Mouse (Mus musculus) lung, postnatal 0 days (tissue): ENCODE results near the gene Fank1.

ENCODE experiments used
- CTCF ChIP-seq: IDR thresholded peaks from 2 replicates; pipeline ENCODE4 v1.5.1; 2016; ENCODE audit warnings: antibody characterized with exemption, mild to moderate bottlenecking
- EP300 ChIP-seq: IDR thresholded peaks from 2 replicates; pipeline ENCODE4 v1.6.1; 2016; ENCODE audit warnings: antibody characterized with exemption, mild to moderate bottlenecking, control low read depth

DNA sequence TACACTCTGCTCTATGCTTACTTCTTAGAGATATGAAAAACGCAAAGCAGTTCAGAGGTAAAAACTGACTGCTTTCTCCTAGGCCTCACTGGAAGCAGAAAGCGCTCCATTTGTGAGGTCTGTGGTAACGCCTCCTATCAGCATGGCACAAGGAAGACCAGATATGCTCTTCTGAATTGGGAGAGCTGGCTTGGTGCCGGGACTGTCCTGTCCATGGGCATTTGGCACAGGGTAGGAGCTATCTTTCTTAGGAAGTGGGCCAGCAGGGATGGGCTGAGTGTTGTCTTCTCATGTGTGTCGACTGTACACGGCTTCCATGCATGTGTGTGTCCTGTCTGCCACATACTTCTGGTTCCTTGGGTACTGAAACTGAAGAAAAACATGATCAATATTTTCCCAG, 85.6 kb downstream of the Fank1 start:
- TF ChIP-seq CTCF, result no peak
- no peak for TF ChIP-seq EP300
